Mouse (Mus musculus) kidney, embryonic 14.5 days (tissue): ENCODE measurements around the gene Bach2. TPM values are rescaled to one million over a fixed set of nuclear protein-coding genes. Genes with fewer than 3 reads are reported as not detected.

Experiments used
- ATAC-seq: fragments of 200-750 bp; cut with Nextera tagmentation; 2 replicates; pipeline ENCODE4 v1.8.0; 2017; ENCODE audit warnings: moderate number of reproducible peaks, mild to moderate bottlenecking, moderate TSS enrichment, moderate library complexity; ENCODE audit not compliant: low FRiP score, low TSS enrichment
- H3K27ac ChIP-seq: fragments of 300-500 bp; sonication (generic); 2 replicates; pipeline ENCODE4 v1.5.1; 2014; ENCODE audit warnings: low read depth, mild to moderate bottlenecking, low read length, moderate library complexity, mixed read lengths
- H3K27me3 ChIP-seq: fragments of 300-500 bp; sonication (generic); 2 replicates; pipeline ENCODE4 v1.6.1; 2014; ENCODE audit warnings: mild to moderate bottlenecking, low read length; ENCODE audit not compliant: control insufficient read depth, insufficient read depth
- H3K36me3 ChIP-seq: fragments of 300-500 bp; sonication (generic); 2 replicates; pipeline ENCODE4 v1.6.1; 2014; ENCODE audit warnings: low read length, mixed read lengths; ENCODE audit not compliant: control insufficient read depth, insufficient read depth
- H3K4me1 ChIP-seq: fragments of 300-500 bp; sonication (generic); 2 replicates; pipeline ENCODE4 v1.6.1; 2014; ENCODE audit warnings: low read length, mixed read lengths; ENCODE audit not compliant: control insufficient read depth, insufficient read depth
- H3K4me2 ChIP-seq: fragments of 300-500 bp; sonication (generic); replicated peaks from 2 replicates; pipeline ENCODE4 v1.6.1; 2014; ENCODE audit warnings: low read depth, mild to moderate bottlenecking, low read length
- H3K4me3 ChIP-seq: fragments of 300-500 bp; sonication (generic); 2 replicates; pipeline ENCODE4 v1.5.1; 2014; ENCODE audit warnings: mild to moderate bottlenecking, low read length
- H3K9ac ChIP-seq: fragments of 300-500 bp; sonication (generic); 2 replicates; pipeline ENCODE4 v1.6.1; 2014; ENCODE audit warnings: low read depth, mild to moderate bottlenecking, low read length, moderate library complexity
- H3K9me3 ChIP-seq: fragments of 300-500 bp; sonication (generic); 2 replicates; pipeline ENCODE4 v1.6.1; 2016; ENCODE audit warnings: low read length; ENCODE audit not compliant: control insufficient read depth
- WGBS: fragments of 180-500 bp; shearing (Covaris S2); extraction: QIAGEN DNeasy Blood & Tissue Kit; methylation state at CpG from one replicate; pipeline ENCODE4 v1.1.7; 2014; 5-methylcytosine and 5-hydroxymethylcytosine counted together
- polyA plus RNA-seq: library from polyadenylated mRNA; unstranded; fragments of >200 nt; fragmentation: Nextera tagmentation; extraction: Ambion mirVana; gene quantifications from 2 replicates; pipeline ENCODE4 v1.2.1, GENCODE M21; 2014

Bach2 gene
- polyA plus RNA-seq, 1 experiment from 2014 or later: 13.3 TPM

- Histone ChIP-seq H3K9ac (no peak overlapping the region), H3K27ac (no peak overlapping the region), H3K4me3 (no peak overlapping the region), H3K4me1 (peaks cover 28% of the 10 kb centered on the region; the same call in 1 of the 2 replicates), H3K36me3 (no peaks in the 10 kb centered on the region), H3K9me3 (no peaks in the 10 kb centered on the region), H3K27me3 (no peaks in the 10 kb centered on the region), H3K4me2 (no peak overlapping the region)
- WGBS: 81% methylated on average over 18 of the region's 18 CpGs
- no peak for ATAC-seq
Observed at GRCm38 (mm10) chr4:32244092-32244745, 5.6 kb downstream of the Bach2 start.

- H3K27me3 ChIP-seq: no peaks in the 10 kb centered on the region
- no peak overlapping the region for H3K4me2 ChIP-seq
- H3K27ac ChIP-seq: no peak overlapping the region
- no peak overlapping the region for H3K4me3 ChIP-seq
- WGBS: 85% methylated on average over 6 of the region's 6 CpGs
- no peak for ATAC-seq
- no peaks in the 10 kb centered on the region for H3K36me3 ChIP-seq
- no peak overlapping the region for H3K9ac ChIP-seq
- no peaks in the 10 kb centered on the region for H3K9me3 ChIP-seq
- peaks cover 31% of the 10 kb centered on the region for H3K4me1 ChIP-seq
Observed at GRCm38 (mm10) chr4:32245586-32245985, 7.0 kb downstream of the Bach2 start.

GRCm38 (mm10) chr4:32246020-32246419 lies 7.4 kb downstream of the Bach2 start:
- H3K4me1 ChIP-seq: peaks cover 31% of the 10 kb centered on the region
- H3K4me3 ChIP-seq: no peak overlapping the region
- 87% methylated on average over 6 of the region's 6 CpGs for WGBS
- no peak for ATAC-seq
- H3K27me3 ChIP-seq: no peaks in the 10 kb centered on the region
- H3K9ac ChIP-seq: no peak overlapping the region
- no peaks in the 10 kb centered on the region for H3K36me3 ChIP-seq
- no peak overlapping the region for H3K4me2 ChIP-seq
- H3K9me3 ChIP-seq: no peaks in the 10 kb centered on the region
- no peak overlapping the region for H3K27ac ChIP-seq

- no peaks in the 10 kb centered on the region for H3K27me3 ChIP-seq
- 43% methylated on average over 7 of the region's 7 CpGs for WGBS
- H3K9ac ChIP-seq: no peak overlapping the region
- no peak for ATAC-seq
- H3K4me2 ChIP-seq: no peak overlapping the region
- no peak overlapping the region for H3K27ac ChIP-seq
- no peak overlapping the region for H3K4me3 ChIP-seq
- H3K9me3 ChIP-seq: no peaks in the 10 kb centered on the region
- H3K4me1 ChIP-seq: peaks cover 34% of the 10 kb centered on the region
- H3K36me3 ChIP-seq: no peaks in the 10 kb centered on the region
Observed at GRCm38 (mm10) chr4:32246801-32247200, 8.2 kb downstream of the Bach2 start.

GRCm38 (mm10) chr4:32247463-32248113 lies 9.0 kb downstream of the Bach2 start:
- WGBS: 71% methylated on average over 11 of the region's 11 CpGs

GRCm38 (mm10) chr4:32248236-32248635 lies 9.6 kb downstream of the Bach2 start:
- no peak for ATAC-seq
- no peaks in the 10 kb centered on the region for H3K27me3 ChIP-seq
- peaks cover 35% of the 10 kb centered on the region for H3K4me1 ChIP-seq

More at GRCm38 (mm10) chr4:32247463-32248113, 9.0 kb downstream of the Bach2 start:
- H3K4me2 ChIP-seq: no peak overlapping the region
- H3K27me3 ChIP-seq: no peaks in the 10 kb centered on the region
- no peak overlapping the region for H3K27ac ChIP-seq
- H3K4me1 ChIP-seq: peaks cover 35% of the 10 kb centered on the region
- no peak overlapping the region for H3K4me3 ChIP-seq
- H3K36me3 ChIP-seq: no peaks in the 10 kb centered on the region
- no peak overlapping the region for H3K9ac ChIP-seq
- H3K9me3 ChIP-seq: no peaks in the 10 kb centered on the region
- ATAC-seq: no peak

GRCm38 (mm10) chr4:32248990-32249393 lies 10.4 kb downstream of the Bach2 start:
- Histone ChIP-seq H3K4me2 (no peak overlapping the region), H3K4me1 (peaks cover 32% of the 10 kb centered on the region), H3K27ac (no peak overlapping the region), H3K27me3 (no peaks in the 10 kb centered on the region), H3K36me3 (no peaks in the 10 kb centered on the region), H3K4me3 (no peak overlapping the region), H3K9ac (no peak overlapping the region), H3K9me3 (no peaks in the 10 kb centered on the region)
- ATAC-seq: no peak
- 57% methylated on average over 9 of the region's 9 CpGs for WGBS

More at GRCm38 (mm10) chr4:32248236-32248635, 9.6 kb downstream of the Bach2 start:
- H3K4me2 ChIP-seq: no peak overlapping the region
- 38% methylated on average over 6 of the region's 6 CpGs for WGBS
- no peaks in the 10 kb centered on the region for H3K9me3 ChIP-seq
- H3K9ac ChIP-seq: no peak overlapping the region
- H3K27ac ChIP-seq: no peak overlapping the region
- H3K36me3 ChIP-seq: no peaks in the 10 kb centered on the region
- H3K4me3 ChIP-seq: no peak overlapping the region

- peaks cover 32% of the 10 kb centered on the region for H3K4me1 ChIP-seq
- peak overlapping the region; percentile 21; the same call in 1 of the 2 replicates for H3K4me3 ChIP-seq
- H3K9ac ChIP-seq: 0 out of 2 replicates have a peak overlapping the region, but pooled peaks have one; percentile 28
Observed at GRCm38 (mm10) chr4:32249748-32250332, 11.2 kb downstream of the Bach2 start.

More at GRCm38 (mm10) chr4:32249748-32250332, 11.2 kb downstream of the Bach2 start:
- H3K4me2 ChIP-seq: peak overlapping the region; percentile 42
- peak; percentile 53; the same call in 1 of the 2 replicates for ATAC-seq
- H3K36me3 ChIP-seq: no peaks in the 10 kb centered on the region
- WGBS: 62% methylated on average over 15 of the region's 15 CpGs
- no peaks in the 10 kb centered on the region for H3K9me3 ChIP-seq
- peak overlapping the region; percentile 24 for H3K27ac ChIP-seq
- H3K27me3 ChIP-seq: no peaks in the 10 kb centered on the region
